Mouse (Mus musculus): ENCODE data around the gene Capn8. TPM values are rescaled to one million over a fixed set of nuclear protein-coding genes. Genes with fewer than 3 reads are reported as not detected.

The Capn8 gene
- polyA plus RNA-seq, 1 experiment: 0.03 TPM

GRCm38 (mm10) chr1:182663671-182664070, 98.9 kb downstream of the Capn8 start:
- H3K27ac ChIP-seq (ENCODE audit: insufficient read depth, low read depth, low read length): no peak overlapping the region
- peak; percentile 49 for DNase-seq
- H3K27me3 ChIP-seq (replicated peaks; ENCODE audit: control insufficient read depth, insufficient read depth, low read length): no peaks in the 10 kb centered on the region
- TF ChIP-seq CTCF (conservative IDR thresholded peaks at IDR 0.05; ENCODE audit: insufficient read depth, insufficient read length, low read depth, low read length): no peak
- no peak for TF ChIP-seq POLR2A (IDR thresholded peaks at IDR 0.05; ENCODE audit: low read depth, low read length)
- H3K4me1 ChIP-seq (ENCODE audit: control insufficient read depth, insufficient read depth, low read length): peaks cover 3% of the 10 kb centered on the region; the same call in 1 of the 2 replicates
- whole genome bisulfite sequencing: 30% methylated on average over 11 of the region's 11 CpGs
- H3K4me3 ChIP-seq (ENCODE audit: insufficient read depth, low read depth, low read length): no peak overlapping the region
- H3K36me3 ChIP-seq (ENCODE audit: control insufficient read depth, insufficient read depth, low read length): no peaks in the 10 kb centered on the region

- Histone ChIP-seq H3K27ac (ENCODE audit: insufficient read depth, low read depth, low read length) (no peak overlapping the region), H3K27me3 (replicated peaks; ENCODE audit: control insufficient read depth, insufficient read depth, low read length) (no peaks in the 10 kb centered on the region), H3K4me1 (ENCODE audit: control insufficient read depth, insufficient read depth, low read length) (peaks cover 3% of the 10 kb centered on the region; the same call in 1 of the 2 replicates), H3K4me3 (ENCODE audit: insufficient read depth, low read depth, low read length) (no peak overlapping the region), H3K36me3 (ENCODE audit: control insufficient read depth, insufficient read depth, low read length) (no peaks in the 10 kb centered on the region)
- no peak for DNase-seq
- WGBS: 80% methylated on average over 4 of the region's 4 CpGs
- TF ChIP-seq POLR2A (IDR thresholded peaks at IDR 0.05; ENCODE audit: low read depth, low read length) (no peak), CTCF (conservative IDR thresholded peaks at IDR 0.05; ENCODE audit: insufficient read depth, insufficient read length, low read depth, low read length) (no peak)
Observed at GRCm38 (mm10) chr1:182664841-182665240, 100.0 kb downstream of the Capn8 start.

DNA sequence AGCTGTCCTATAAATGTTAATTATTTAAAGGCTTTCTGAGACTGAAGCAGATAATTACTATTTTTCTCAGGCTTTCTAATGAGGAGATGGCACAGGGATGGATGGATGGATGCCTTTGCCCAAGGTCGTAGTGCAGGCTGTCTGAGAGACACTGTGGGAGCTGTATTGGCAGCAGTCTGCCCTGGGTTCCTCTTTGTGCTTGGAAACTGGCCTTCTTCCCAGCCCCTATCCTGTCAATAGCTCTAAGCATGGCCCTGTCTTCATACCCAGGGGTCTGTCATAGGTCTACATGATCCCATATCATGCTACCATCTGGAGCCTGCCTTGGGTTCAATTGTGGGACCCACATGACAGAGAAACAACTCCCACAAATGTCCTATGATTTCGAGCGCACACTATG, 102.5 kb downstream of the Capn8 start:
- TF ChIP-seq CTCF (conservative IDR thresholded peaks at IDR 0.05; ENCODE audit: insufficient read depth, insufficient read length, low read depth, low read length): no peak
- no peak for TF ChIP-seq POLR2A (IDR thresholded peaks at IDR 0.05; ENCODE audit: low read depth, low read length)
- DNase-seq: no peak
- WGBS: 94% methylated on average over 3 of the region's 3 CpGs
- H3K27me3 ChIP-seq (replicated peaks; ENCODE audit: control insufficient read depth, insufficient read depth, low read length): no peaks in the 10 kb centered on the region
- H3K27ac ChIP-seq (ENCODE audit: insufficient read depth, low read depth, low read length): no peak overlapping the region
- no peak overlapping the region for H3K4me3 ChIP-seq (ENCODE audit: insufficient read depth, low read depth, low read length)
- H3K36me3 ChIP-seq (ENCODE audit: control insufficient read depth, insufficient read depth, low read length): no peaks in the 10 kb centered on the region
- peaks cover 6% of the 10 kb centered on the region; the same call in 1 of the 2 replicates for H3K4me1 ChIP-seq (ENCODE audit: control insufficient read depth, insufficient read depth, low read length)

- TF ChIP-seq POLR2A (IDR thresholded peaks at IDR 0.05; ENCODE audit: low read depth, low read length) (no peak), CTCF (conservative IDR thresholded peaks at IDR 0.05; ENCODE audit: insufficient read depth, insufficient read length, low read depth, low read length) (no peak)
- Histone ChIP-seq H3K36me3 (ENCODE audit: control insufficient read depth, insufficient read depth, low read length) (no peaks in the 10 kb centered on the region), H3K27me3 (replicated peaks; ENCODE audit: control insufficient read depth, insufficient read depth, low read length) (no peaks in the 10 kb centered on the region), H3K4me1 (ENCODE audit: control insufficient read depth, insufficient read depth, low read length) (peaks cover 2% of the 10 kb centered on the region; the same call in 1 of the 2 replicates), H3K27ac (ENCODE audit: insufficient read depth, low read depth, low read length) (no peak overlapping the region), H3K4me3 (ENCODE audit: insufficient read depth, low read depth, low read length) (no peak overlapping the region)
- no peak for DNase-seq
- 81% methylated on average over 11 of the region's 11 CpGs for WGBS
Observed at GRCm38 (mm10) chr1:182669741-182670140, 104.9 kb downstream of the Capn8 start.

DNA sequence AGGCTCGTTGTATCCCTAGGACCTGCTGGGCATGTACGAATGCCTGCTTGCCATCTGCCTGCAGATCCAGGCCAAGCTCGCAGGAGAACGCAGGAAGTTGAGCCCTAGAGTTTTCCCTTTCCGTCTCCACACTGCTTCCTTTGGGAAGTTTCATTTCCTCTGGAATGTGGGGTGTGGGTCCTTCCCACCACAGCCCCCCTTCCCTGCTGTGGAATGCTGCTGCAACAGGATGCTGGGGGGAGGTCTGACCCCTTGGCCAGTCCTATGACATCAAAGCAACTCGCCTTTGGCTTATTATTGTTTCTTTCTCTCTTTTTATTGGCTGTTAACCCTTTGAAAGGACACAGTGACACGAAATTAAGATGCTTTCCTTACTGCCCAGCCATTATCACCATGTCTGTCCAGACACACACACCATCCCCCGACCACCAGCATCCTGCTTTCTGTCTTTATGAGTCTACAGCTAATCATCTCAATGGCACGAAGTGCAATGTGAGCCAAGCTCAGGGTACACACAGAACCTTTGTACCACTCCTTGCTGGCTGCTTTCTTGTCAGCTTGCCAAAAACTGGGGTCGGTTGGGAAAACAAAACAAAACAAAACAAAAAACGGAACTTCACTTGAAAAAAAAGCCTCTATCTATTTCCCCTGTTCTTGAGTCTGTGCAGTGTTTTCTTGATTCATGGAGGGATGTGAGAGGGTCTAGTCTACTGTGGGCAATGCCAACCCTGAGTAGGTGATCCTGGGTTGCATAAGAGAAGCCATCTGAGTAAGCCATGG, 105.9 kb downstream of the Capn8 start:
- Histone ChIP-seq H3K27me3 (replicated peaks; ENCODE audit: control insufficient read depth, insufficient read depth, low read length) (no peaks in the 10 kb centered on the region), H3K27ac (ENCODE audit: insufficient read depth, low read depth, low read length) (peak overlapping the region; percentile 58; the same call in 1 of the 2 replicates), H3K36me3 (ENCODE audit: control insufficient read depth, insufficient read depth, low read length) (no peaks in the 10 kb centered on the region), H3K4me1 (ENCODE audit: control insufficient read depth, insufficient read depth, low read length) (peaks cover 11% of the 10 kb centered on the region; the same call in 1 of the 2 replicates), H3K4me3 (ENCODE audit: insufficient read depth, low read depth, low read length) (no peak overlapping the region)
- DNase-seq: peak; percentile 60
- TF ChIP-seq POLR2A (IDR thresholded peaks at IDR 0.05; ENCODE audit: low read depth, low read length) (no peak), CTCF (conservative IDR thresholded peaks at IDR 0.05; ENCODE audit: insufficient read depth, insufficient read length, low read depth, low read length) (no peak)
- WGBS: 22% methylated on average over 11 of the region's 11 CpGs

DNA sequence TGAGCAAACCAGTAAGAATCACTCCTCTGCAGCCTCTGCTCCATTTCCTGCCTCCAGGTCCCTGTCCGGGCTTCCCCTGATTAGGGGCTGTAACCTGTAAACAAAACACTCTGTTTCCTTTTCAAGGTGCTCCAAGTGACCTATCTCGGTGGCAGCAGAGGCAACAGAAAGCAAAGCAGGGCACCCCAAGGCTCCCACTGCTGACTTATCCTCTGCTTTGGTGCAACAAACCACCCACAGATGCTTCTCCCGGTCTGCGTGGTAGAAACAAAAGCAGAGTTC, 106.5 kb downstream of the Capn8 start:
- H3K27ac ChIP-seq (ENCODE audit: insufficient read depth, low read depth, low read length): peak overlapping the region; percentile 37; the same call in 1 of the 2 replicates
- no peak overlapping the region for H3K4me3 ChIP-seq (ENCODE audit: insufficient read depth, low read depth, low read length)
- no peaks in the 10 kb centered on the region for H3K27me3 ChIP-seq (replicated peaks; ENCODE audit: control insufficient read depth, insufficient read depth, low read length)
- WGBS: 55% methylated on average over 4 of the region's 4 CpGs
- H3K36me3 ChIP-seq (ENCODE audit: control insufficient read depth, insufficient read depth, low read length): no peaks in the 10 kb centered on the region
- H3K4me1 ChIP-seq (ENCODE audit: control insufficient read depth, insufficient read depth, low read length): peaks cover 11% of the 10 kb centered on the region; the same call in 1 of the 2 replicates
- no peak for DNase-seq
- no peak for TF ChIP-seq POLR2A (IDR thresholded peaks at IDR 0.05; ENCODE audit: low read depth, low read length)
- TF ChIP-seq CTCF (conservative IDR thresholded peaks at IDR 0.05; ENCODE audit: insufficient read depth, insufficient read length, low read depth, low read length): no peak

GRCm38 (mm10) chr1:182675346-182675745, 110.5 kb downstream of the Capn8 start:
- no peak overlapping the region for H3K27ac ChIP-seq (ENCODE audit: insufficient read depth, low read depth, low read length)
- 16% methylated on average over 8 of the region's 8 CpGs for WGBS

More at GRCm38 (mm10) chr1:182675346-182675745, 110.5 kb downstream of the Capn8 start:
- no peak overlapping the region for H3K4me3 ChIP-seq (ENCODE audit: insufficient read depth, low read depth, low read length)
- H3K27me3 ChIP-seq (replicated peaks; ENCODE audit: control insufficient read depth, insufficient read depth, low read length): no peaks in the 10 kb centered on the region
- TF ChIP-seq CTCF (conservative IDR thresholded peaks at IDR 0.05; ENCODE audit: insufficient read depth, insufficient read length, low read depth, low read length) (no peak), POLR2A (IDR thresholded peaks at IDR 0.05; ENCODE audit: low read depth, low read length) (no peak)
- H3K4me1 ChIP-seq (ENCODE audit: control insufficient read depth, insufficient read depth, low read length): peaks cover 14% of the 10 kb centered on the region; the same call in 1 of the 2 replicates
- H3K36me3 ChIP-seq (ENCODE audit: control insufficient read depth, insufficient read depth, low read length): no peaks in the 10 kb centered on the region
- DNase-seq: peak; percentile 33
